Mouse (Mus musculus): ENCODE measurements around the gene Gpd2. TPM values are rescaled to one million over a fixed set of nuclear protein-coding genes. Genes with fewer than 3 reads are reported as not detected.

Gene Gpd2
- polyA plus RNA-seq, 1 experiment from 2014 or later: 22.2 TPM

DNA sequence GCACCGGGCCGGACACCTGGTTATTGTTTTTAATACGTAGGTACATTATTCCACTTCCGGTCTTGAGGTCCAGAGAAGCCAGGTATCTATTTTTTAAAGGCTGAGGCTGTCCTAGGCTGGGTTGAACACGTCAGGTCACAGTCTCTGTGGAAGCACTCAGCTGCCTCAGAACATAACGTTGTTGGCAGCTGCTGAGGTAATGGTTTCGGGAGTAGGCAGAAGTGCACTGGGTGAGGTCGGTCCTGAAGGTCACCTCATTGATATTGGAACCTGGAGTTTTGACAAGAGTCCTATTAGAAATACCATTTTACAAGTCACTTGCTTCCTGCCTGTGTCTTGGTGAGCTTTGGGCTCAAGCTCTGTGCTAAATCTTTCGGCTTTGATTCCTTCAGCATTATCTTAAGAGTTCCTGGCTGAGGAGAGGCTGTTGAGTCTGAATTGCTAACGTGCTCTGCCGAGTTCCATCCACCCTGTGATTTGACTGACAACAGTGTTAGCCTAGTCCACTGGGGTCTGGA is 17.8 kb downstream of the Gpd2 start:
- Histone ChIP-seq H3K36me3 (ENCODE audit: control insufficient read depth, insufficient read depth, low read length) (no peaks in the 10 kb centered on the region), H3K4me2 (ENCODE audit: low read depth) (no peak overlapping the region), H3K27me3 (ENCODE audit: control insufficient read depth, insufficient read depth, low read length) (no peaks in the 10 kb centered on the region), H3K27ac (ENCODE audit: low read depth, low read length) (no peak overlapping the region), H3K9me3 (ENCODE audit: control insufficient read depth, low read length) (no peaks in the 10 kb centered on the region), H3K9ac (ENCODE audit: low read length) (no peak overlapping the region), H3K4me1 (ENCODE audit: control insufficient read depth, insufficient read depth, low read length) (no peaks in the 10 kb centered on the region), H3K4me3 (ENCODE audit: low read depth, low read length) (no peak overlapping the region)
- WGBS: 73% methylated on average over 11 of the region's 11 CpGs
- DNase-seq (ENCODE audit: low spot score) (no peak), ATAC-seq (ENCODE audit: insufficient read depth, low FRiP score, low TSS enrichment) (no peak)

DNA sequence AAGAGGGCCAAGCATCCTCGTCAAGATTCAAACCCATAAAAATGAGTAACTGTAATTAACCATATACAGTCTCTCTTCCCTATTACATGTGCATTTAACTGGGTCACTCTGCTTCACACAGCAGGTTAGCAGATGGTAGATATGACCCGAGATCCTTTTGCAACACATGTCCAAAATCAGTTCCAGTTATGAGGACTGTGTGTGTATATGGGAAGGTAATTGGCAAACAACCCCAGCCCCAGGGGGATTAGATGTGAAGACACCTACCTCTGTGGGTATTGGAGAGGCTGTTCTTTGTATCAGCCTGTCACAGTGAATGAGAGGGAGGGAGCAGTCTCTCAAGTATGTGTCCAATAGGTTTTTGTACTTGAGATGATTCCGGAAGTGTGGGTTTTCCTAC is 18.4 kb downstream of the Gpd2 start:
- H3K27ac ChIP-seq (ENCODE audit: low read depth, low read length): no peak overlapping the region

DNA sequence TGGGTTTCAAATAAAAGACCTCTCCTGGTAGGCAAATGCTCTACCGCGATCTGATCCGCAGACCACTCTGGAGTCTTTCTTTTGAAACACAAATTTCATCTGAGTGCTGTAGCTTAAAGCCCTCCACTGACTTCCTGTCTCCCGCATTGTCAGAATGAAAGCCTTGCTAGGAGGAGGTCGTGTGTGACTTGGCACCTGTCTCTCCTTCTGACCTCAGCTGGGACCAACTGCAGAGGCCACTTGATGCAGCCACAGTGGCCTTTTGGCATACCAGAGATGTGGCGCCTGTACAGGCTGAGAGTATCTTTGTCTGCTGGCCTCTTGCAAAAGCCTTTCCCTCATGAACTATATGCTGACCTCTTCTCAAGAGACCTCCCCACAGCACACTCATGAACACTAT is 19.0 kb downstream of the Gpd2 start:
- Histone ChIP-seq H3K27me3 (ENCODE audit: control insufficient read depth, insufficient read depth, low read length) (no peaks in the 10 kb centered on the region), H3K9ac (ENCODE audit: low read length) (no peak overlapping the region), H3K27ac (ENCODE audit: low read depth, low read length) (no peak overlapping the region), H3K4me3 (ENCODE audit: low read depth, low read length) (no peak overlapping the region), H3K4me2 (ENCODE audit: low read depth) (no peak overlapping the region), H3K9me3 (ENCODE audit: control insufficient read depth, low read length) (no peaks in the 10 kb centered on the region), H3K4me1 (ENCODE audit: control insufficient read depth, insufficient read depth, low read length) (no peaks in the 10 kb centered on the region), H3K36me3 (ENCODE audit: control insufficient read depth, insufficient read depth, low read length) (no peaks in the 10 kb centered on the region)
- DNase-seq (ENCODE audit: low spot score) (no peak), ATAC-seq (ENCODE audit: insufficient read depth, low FRiP score, low TSS enrichment) (no peak)
- 25% methylated on average over 6 of the region's 6 CpGs for WGBS

More for the DNA sequence above, 18.4 kb downstream of the Gpd2 start:
- Histone ChIP-seq H3K4me3 (ENCODE audit: low read depth, low read length) (no peak overlapping the region), H3K36me3 (ENCODE audit: control insufficient read depth, insufficient read depth, low read length) (no peaks in the 10 kb centered on the region), H3K4me1 (ENCODE audit: control insufficient read depth, insufficient read depth, low read length) (no peaks in the 10 kb centered on the region), H3K9ac (ENCODE audit: low read length) (no peak overlapping the region), H3K4me2 (ENCODE audit: low read depth) (no peak overlapping the region), H3K9me3 (ENCODE audit: control insufficient read depth, low read length) (no peaks in the 10 kb centered on the region), H3K27me3 (ENCODE audit: control insufficient read depth, insufficient read depth, low read length) (no peaks in the 10 kb centered on the region)
- DNase-seq (ENCODE audit: low spot score) (no peak), ATAC-seq (ENCODE audit: insufficient read depth, low FRiP score, low TSS enrichment) (no peak)
- WGBS: 38% methylated on average over 3 of the region's 3 CpGs

DNA sequence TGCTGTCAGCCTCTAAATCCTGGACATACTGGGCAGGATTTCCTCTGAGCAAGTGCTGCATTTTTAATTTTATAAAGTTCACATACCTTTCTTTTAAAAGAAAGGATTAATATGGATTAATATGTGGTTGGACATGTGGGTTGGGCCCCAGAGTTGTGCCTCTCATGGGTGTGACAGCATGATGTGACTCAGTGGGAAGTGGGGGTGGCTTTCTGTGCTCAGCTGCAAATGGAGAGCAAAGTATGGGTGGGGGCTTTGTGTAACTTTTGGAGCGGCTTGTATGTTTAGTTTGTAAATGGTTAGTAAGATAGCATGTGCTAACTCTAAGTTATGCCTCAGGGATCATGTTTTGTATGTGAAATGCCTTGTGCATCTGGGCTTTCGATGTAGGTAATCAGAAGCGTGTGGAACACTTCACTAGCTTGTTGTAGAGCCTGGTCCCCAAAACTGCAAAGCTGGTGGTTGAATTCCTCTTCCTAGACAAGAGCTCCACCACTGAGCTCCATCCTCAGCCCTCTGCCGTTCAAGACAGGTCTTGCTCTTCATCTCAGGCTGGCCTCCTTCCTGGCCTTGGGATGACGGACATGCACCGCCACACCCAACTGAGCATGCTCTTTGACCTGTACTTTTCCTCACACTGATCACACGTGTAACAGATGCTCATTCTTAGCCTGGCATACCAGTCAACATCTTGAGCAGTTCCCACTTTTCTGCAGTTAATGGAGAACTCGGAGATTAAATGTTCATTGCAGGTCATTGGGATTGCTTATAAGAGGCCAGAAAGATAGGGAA is 24.0 kb downstream of the Gpd2 start:
- 86% methylated on average over 8 of the region's 8 CpGs for WGBS
- no peak overlapping the region for H3K27ac ChIP-seq (ENCODE audit: low read depth, low read length)
- H3K36me3 ChIP-seq (ENCODE audit: control insufficient read depth, insufficient read depth, low read length): no peaks in the 10 kb centered on the region
- no peak overlapping the region for H3K9ac ChIP-seq (ENCODE audit: low read length)
- H3K9me3 ChIP-seq (ENCODE audit: control insufficient read depth, low read length): no peaks in the 10 kb centered on the region
- no peaks in the 10 kb centered on the region for H3K4me1 ChIP-seq (ENCODE audit: control insufficient read depth, insufficient read depth, low read length)
- no peak overlapping the region for H3K4me3 ChIP-seq (ENCODE audit: low read depth, low read length)
- no peaks in the 10 kb centered on the region for H3K27me3 ChIP-seq (ENCODE audit: control insufficient read depth, insufficient read depth, low read length)
- H3K4me2 ChIP-seq (ENCODE audit: low read depth): no peak overlapping the region
- DNase-seq (ENCODE audit: low spot score) (no peak), ATAC-seq (ENCODE audit: insufficient read depth, low FRiP score, low TSS enrichment) (no peak)

DNA sequence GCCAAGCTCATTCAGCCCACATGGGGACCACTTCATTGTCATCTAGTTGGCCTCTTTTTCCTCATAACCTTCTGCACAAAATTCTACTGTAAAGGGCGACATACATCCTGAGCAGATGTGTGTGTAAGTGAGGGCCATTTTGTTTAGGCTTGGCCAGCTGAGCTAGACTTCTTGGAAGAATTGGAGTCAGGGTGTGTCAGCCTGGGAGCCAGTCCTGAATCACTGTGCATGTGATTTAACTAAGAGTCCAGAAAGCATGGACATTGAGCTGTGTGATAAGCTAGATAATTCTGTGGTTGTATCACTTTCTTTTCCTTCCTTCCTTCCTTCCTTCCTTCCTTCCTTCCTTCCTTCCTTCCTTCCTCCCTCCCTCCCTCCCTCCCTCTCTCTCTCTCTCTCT is 26.0 kb downstream of the Gpd2 start:
- WGBS: 100% methylated on average over 1 of the region's 1 CpGs
- DNase-seq (ENCODE audit: low spot score) (no peak), ATAC-seq (ENCODE audit: insufficient read depth, low FRiP score, low TSS enrichment) (no peak)
- Histone ChIP-seq H3K9ac (ENCODE audit: low read length) (no peak overlapping the region), H3K27ac (ENCODE audit: low read depth, low read length) (no peak overlapping the region), H3K4me3 (ENCODE audit: low read depth, low read length) (no peak overlapping the region), H3K4me2 (ENCODE audit: low read depth) (no peak overlapping the region), H3K4me1 (ENCODE audit: control insufficient read depth, insufficient read depth, low read length) (peaks cover 4% of the 10 kb centered on the region; the same call in 1 of the 2 replicates), H3K9me3 (ENCODE audit: control insufficient read depth, low read length) (no peaks in the 10 kb centered on the region), H3K36me3 (ENCODE audit: control insufficient read depth, insufficient read depth, low read length) (no peaks in the 10 kb centered on the region), H3K27me3 (ENCODE audit: control insufficient read depth, insufficient read depth, low read length) (no peaks in the 10 kb centered on the region)

DNA sequence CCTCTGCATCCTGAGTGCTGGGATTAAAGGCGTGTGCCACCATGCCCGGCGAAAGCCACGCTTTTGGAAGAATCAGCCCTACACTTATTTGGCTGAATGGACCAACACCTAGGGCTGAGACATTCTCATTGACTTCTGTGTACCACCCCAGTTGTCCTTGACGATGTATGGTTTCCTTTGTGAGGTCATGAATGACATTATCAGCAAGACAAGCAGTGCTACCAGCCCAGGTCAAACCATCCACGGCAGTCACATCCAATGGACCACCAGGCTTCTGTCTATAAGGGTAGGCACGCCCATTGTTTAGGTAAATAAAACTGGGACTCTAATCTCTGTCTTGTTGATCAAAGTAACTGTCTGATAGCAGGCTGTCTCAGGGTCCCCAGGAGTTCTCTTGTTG is 27.5 kb downstream of the Gpd2 start:
- H3K27me3 ChIP-seq (ENCODE audit: control insufficient read depth, insufficient read depth, low read length): no peaks in the 10 kb centered on the region
- H3K4me2 ChIP-seq (ENCODE audit: low read depth): no peak overlapping the region
- H3K9me3 ChIP-seq (ENCODE audit: control insufficient read depth, low read length): no peaks in the 10 kb centered on the region
- no peak overlapping the region for H3K9ac ChIP-seq (ENCODE audit: low read length)
- DNase-seq (ENCODE audit: low spot score): no peak
- ATAC-seq (ENCODE audit: insufficient read depth, low FRiP score, low TSS enrichment): no peak
- no peaks in the 10 kb centered on the region for H3K36me3 ChIP-seq (ENCODE audit: control insufficient read depth, insufficient read depth, low read length)
- peaks cover 4% of the 10 kb centered on the region; the same call in 1 of the 2 replicates for H3K4me1 ChIP-seq (ENCODE audit: control insufficient read depth, insufficient read depth, low read length)
- H3K4me3 ChIP-seq (ENCODE audit: low read depth, low read length): no peak overlapping the region
- H3K27ac ChIP-seq (ENCODE audit: low read depth, low read length): no peak overlapping the region
- 87% methylated on average over 7 of the region's 7 CpGs for WGBS

DNA sequence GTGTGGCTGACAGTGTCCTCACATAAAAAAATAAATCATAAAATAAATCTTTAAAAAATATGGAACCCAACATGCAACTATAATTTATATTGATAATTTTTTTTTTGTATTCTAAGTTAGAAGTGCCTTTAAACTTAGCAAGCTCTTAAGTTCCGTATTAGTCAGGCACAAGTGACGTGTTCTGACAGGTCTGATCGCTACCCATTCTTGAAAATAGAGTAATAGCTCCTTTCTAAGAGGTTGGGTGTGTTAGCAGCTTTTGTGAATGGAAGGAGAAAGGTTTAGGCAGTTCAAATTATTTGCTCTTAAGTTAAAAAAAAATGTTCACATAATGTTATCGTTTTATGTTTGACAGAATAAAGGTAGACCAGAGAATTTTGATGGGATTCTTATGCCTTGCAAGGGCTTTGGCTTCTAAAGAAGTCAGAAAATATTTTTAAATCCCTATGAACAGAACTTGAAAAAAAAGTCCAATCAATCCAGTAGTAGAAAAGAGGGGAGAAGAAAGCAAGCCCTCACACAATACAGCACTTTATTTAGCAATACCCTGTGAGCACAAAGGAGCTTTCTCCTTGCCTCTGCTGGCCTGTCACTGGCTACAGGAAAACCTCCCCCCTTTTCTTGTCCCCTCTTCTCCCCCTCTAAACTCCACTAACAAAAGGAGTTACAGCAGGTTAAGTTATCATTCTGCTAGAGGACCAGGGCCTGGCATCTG is 29.4 kb downstream of the Gpd2 start:
- Histone ChIP-seq H3K36me3 (ENCODE audit: control insufficient read depth, insufficient read depth, low read length) (no peaks in the 10 kb centered on the region), H3K9ac (ENCODE audit: low read length) (peak overlapping the region; percentile 35; the same call in 1 of the 2 replicates), H3K27me3 (ENCODE audit: control insufficient read depth, insufficient read depth, low read length) (no peaks in the 10 kb centered on the region), H3K4me1 (ENCODE audit: control insufficient read depth, insufficient read depth, low read length) (peaks cover 4% of the 10 kb centered on the region; the same call in 1 of the 2 replicates), H3K4me3 (ENCODE audit: low read depth, low read length) (no peak overlapping the region), H3K4me2 (ENCODE audit: low read depth) (no peak overlapping the region), H3K9me3 (ENCODE audit: control insufficient read depth, low read length) (no peaks in the 10 kb centered on the region), H3K27ac (ENCODE audit: low read depth, low read length) (peak overlapping the region; percentile 60; the same call in 1 of the 2 replicates)
- WGBS: 54% methylated on average over 4 of the region's 4 CpGs
- DNase-seq (ENCODE audit: low spot score) (peak; percentile 44), ATAC-seq (ENCODE audit: insufficient read depth, low FRiP score, low TSS enrichment) (peak; percentile 71)

DNA sequence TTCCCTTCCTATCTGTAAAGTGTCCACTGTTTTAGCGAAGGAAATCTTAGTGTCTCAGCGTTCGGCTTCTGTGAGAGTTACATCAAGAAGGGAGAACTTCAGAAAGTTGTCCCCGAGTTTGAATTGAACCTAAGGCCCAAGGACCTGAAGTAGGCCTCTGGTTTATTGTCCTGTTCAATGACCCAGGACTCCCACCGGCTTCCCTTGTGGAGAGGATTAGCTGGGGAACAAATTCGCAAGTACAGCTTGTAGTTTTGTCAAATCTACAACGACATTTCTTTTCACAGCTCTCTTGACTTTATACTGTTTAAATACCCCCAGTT is 29.9 kb downstream of the Gpd2 start:
- Histone ChIP-seq H3K9me3 (ENCODE audit: control insufficient read depth, low read length) (no peaks in the 10 kb centered on the region), H3K4me2 (ENCODE audit: low read depth) (no peak overlapping the region), H3K9ac (ENCODE audit: low read length) (peak overlapping the region; percentile 35; the same call in 1 of the 2 replicates), H3K4me3 (ENCODE audit: low read depth, low read length) (no peak overlapping the region), H3K27me3 (ENCODE audit: control insufficient read depth, insufficient read depth, low read length) (no peaks in the 10 kb centered on the region), H3K4me1 (ENCODE audit: control insufficient read depth, insufficient read depth, low read length) (peaks cover 4% of the 10 kb centered on the region; the same call in 1 of the 2 replicates), H3K36me3 (ENCODE audit: control insufficient read depth, insufficient read depth, low read length) (no peaks in the 10 kb centered on the region), H3K27ac (ENCODE audit: low read depth, low read length) (peak overlapping the region; percentile 60; the same call in 1 of the 2 replicates)
- ATAC-seq (ENCODE audit: insufficient read depth, low FRiP score, low TSS enrichment): peak; percentile 54
- 14% methylated on average over 7 of the region's 7 CpGs for WGBS
- no peak for DNase-seq (ENCODE audit: low spot score)
